Mouse (Mus musculus) small intestine, adult 2 months (tissue): ENCODE measurements around the gene Lnx1.

Experiments used
- CTCF ChIP-seq: fragments of 200-500 bp; IDR thresholded peaks from 2 replicates; pipeline ENCODE4 v1.5.1; 2012; ENCODE audit warnings: low read depth, mild to moderate bottlenecking, control low read depth, inconsistent platforms, low read length, moderate library complexity, mixed read lengths; ENCODE audit not compliant: insufficient replicate concordance, insufficient read length; ENCODE audit errors: extremely low read depth
- POLR2A ChIP-seq: fragments of 200-500 bp; IDR thresholded peaks from 2 replicates; pipeline ENCODE4 v1.6.1; 2012; ENCODE audit warnings: low read depth, mild to moderate bottlenecking, control low read depth, inconsistent platforms, low read length, moderate library complexity

- TF ChIP-seq POLR2A = no peak
- TF ChIP-seq CTCF = no peak
Observed at GRCm38 (mm10) chr5:74661734-74662560, 40.8 kb downstream of the Lnx1 start.
